Mouse (Mus musculus) testis, adult 2 months (tissue): ENCODE results near the gene Pard3.

ENCODE experiments used
- CTCF ChIP-seq: fragments of 200-500 bp; IDR thresholded peaks from 2 replicates; pipeline ENCODE4 v1.5.1; 2012; ENCODE audit warnings: low read depth, mild to moderate bottlenecking, inconsistent platforms, low read length, moderate library complexity; ENCODE audit not compliant: control insufficient read depth, insufficient read depth, insufficient replicate concordance
- POLR2A ChIP-seq: fragments of 200-500 bp; IDR thresholded peaks from 2 replicates; pipeline ENCODE4 v1.6.1; 2012; ENCODE audit warnings: low read depth, mild to moderate bottlenecking, inconsistent platforms, low read length, moderate library complexity; ENCODE audit not compliant: control insufficient read depth

GRCm38 (mm10) chr8:127068719-127069118 is 5.0 kb downstream of the Pard3 start:
- TF ChIP-seq CTCF (no peak), POLR2A (no peak)
